Mouse (Mus musculus): ENCODE data around the gene Smco3.
"Not testable (repeated sequence)": the region's sequence is repeated elsewhere in the genome, so short reads cannot be mapped to it uniquely, and the experiment has no call there.

The Smco3 gene

GRCm38 (mm10) chr6:136835352-136835751, at the start of gene Smco3:
Gene Smco3, minus strand, starts transcription at chr6:136835452.
- DNase-seq (ENCODE audit: low read depth, low spot score): no peak

DNA sequence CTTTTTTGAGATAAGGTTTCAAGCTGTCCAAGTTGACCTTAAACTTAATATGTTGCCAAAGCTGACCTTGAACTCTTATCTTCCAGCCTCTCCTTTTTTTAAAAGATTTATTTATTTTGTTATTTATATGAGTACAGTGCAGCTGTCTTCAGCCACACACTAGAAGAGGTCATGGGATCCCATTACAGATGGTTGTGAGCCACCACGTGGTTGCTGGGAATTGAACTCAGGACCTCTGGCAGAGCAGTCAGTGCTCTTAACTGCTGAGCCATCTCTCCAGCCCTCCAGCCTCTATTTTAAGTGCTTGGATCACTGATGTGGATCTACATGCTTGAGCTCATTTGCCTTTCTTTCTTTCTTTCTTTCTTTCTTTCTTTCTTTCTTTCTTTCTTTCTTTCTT, 49.5 kb upstream of the Smco3 start:
- not testable (repeated sequence) for DNase-seq (ENCODE audit: low read depth, low spot score)

- DNase-seq (ENCODE audit: low read depth, low spot score): no peak
These were observed 48.7 kb upstream of the Smco3 start for GRCm38 (mm10) chr6:136883961-136884360.

DNA sequence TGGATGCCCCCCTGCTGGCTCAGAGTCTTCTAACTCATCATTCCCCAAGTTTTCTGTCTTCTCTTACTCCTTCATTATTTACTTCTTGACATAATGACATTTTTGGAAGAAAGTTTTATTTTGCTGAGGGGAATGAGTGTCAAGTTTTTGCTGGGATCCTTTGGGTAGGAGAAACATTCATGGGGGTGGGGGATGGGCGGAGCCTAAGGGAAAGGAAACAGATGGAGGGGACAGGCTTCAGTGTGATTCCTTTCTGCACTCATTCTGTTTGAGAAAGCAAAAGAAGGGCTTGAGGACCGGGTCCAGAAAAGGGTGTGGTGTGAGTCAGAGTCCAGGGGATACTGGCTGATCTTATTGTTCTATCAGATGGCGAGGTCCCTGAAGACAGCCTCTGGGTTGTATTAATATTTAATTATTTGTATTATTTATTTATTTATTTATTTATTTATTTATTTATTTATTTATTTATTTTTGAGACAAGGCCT, 48.2 kb upstream of the Smco3 start:
- DNase-seq (ENCODE audit: low read depth, low spot score): no peak

DNA sequence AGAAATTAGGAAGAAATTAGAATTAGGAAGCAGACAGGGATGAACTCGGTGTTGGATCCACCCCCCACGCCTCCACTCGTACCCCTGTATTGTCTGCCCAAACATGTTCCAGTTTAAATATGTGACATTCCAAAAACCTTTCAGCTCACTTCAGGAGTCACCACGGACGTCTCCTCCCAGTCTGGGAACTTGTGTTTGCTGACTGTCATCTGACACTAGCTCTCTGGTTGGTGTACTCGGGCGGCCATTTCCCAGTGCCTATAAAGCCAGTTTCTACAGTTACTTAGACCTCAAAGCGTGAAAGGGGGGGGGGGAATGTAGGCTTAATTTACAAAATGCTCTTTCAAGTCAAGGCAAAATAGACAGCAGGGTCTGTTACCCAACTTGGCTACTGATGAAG, 46.4 kb upstream of the Smco3 start:
- DNase-seq (ENCODE audit: low read depth, low spot score): no peak

DNA sequence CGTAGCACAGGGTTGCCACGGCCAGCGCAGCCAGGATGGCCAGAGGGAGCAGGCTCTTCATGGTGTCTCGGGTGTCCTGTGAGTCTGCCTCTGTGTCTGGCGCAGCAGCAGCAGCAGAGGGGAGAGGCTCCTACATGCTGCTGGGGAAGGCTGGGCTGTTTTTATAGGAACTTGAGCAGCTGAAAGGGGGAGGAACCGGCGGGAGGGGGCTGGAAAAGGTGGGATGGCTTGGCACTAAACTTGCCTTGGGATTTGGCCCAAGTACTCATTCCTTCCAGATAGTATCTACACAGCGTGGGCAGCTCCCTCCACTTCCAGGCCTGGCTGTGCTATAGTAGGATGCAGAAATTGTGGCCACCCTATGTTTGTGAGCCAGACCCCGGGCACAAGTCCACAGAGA, 40.4 kb upstream of the Smco3 start, which contains the start of gene Mgp:
TSS of gene Mgp (minus strand) at position 154 of the 400 bp plus-strand sequence.
- no peak for DNase-seq (ENCODE audit: low read depth, low spot score)

DNA sequence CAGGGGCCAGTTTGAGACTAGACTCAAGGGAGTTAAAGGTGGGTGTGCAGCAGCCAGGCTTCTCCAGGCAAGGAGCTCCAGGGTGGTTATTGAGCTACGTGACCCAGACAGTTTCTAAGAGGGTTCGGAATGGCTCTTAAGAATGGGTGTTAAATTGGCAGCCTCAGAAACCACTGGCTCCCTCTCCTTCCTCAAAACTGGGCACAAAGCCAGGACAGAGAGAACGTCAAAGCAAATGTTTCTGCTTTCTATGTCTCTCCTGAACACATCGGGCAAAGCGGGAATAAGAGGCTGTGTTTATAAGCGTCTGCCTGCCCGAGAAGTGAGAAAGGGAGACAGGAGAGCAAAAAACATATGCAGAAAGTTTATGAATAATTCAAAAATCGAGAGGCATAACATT, 39.3 kb upstream of the Smco3 start:
- no peak for DNase-seq (ENCODE audit: low read depth, low spot score)

GRCm38 (mm10) chr6:136868921-136869320, 33.7 kb upstream of the Smco3 start:
- no peak for DNase-seq (ENCODE audit: low read depth, low spot score)

DNA sequence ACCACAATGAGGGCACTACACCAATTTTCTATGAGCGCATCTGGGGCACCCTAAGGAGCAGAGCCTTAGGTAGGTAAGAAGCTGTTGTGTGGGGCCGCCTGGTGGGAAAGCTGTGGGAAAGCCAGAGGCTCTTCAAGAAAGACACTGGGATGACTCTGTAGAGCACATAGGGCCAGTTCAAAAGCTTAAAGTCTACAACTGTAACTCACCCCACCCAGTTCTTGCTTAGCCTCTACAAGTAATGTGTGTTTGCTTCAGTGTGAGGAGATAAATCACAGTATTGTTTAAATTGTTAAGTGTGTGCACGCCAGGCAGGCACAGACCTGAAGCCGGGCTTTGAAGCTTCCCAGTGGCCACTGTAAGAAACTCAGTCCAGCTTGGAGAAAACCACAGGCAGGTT, 30.9 kb upstream of the Smco3 start:
- DNase-seq (ENCODE audit: low read depth, low spot score): no peak

- no peak for DNase-seq (ENCODE audit: low read depth, low spot score)
These were observed 30.1 kb upstream of the Smco3 start for GRCm38 (mm10) chr6:136865360-136865759.

- DNase-seq (ENCODE audit: low read depth, low spot score): peak; percentile 59
These were observed 25.8 kb upstream of the Smco3 start for GRCm38 (mm10) chr6:136861020-136861419.

DNA sequence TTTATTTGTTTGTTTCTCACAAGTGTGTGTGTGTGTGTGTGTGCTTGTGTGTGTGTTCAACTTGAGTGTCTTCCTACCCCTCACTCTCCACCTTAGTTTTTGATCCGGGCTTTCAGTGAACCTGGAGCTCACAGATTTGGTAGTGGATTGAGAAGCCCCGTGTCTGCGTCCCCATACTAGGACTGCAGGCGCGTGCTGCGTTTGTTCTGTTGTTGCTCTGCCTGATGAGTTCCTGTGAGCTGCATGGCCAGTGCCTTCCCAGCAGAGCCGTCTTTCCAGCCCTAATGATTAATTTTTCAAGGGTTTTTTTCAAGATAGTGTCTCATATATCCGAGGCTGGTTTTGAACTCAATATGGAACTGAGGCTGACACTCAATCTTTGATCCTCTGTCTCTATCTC, 23.2 kb upstream of the Smco3 start:
- no peak for DNase-seq (ENCODE audit: low read depth, low spot score)

- no peak for DNase-seq (ENCODE audit: low read depth, low spot score)
These were observed 22.6 kb upstream of the Smco3 start for GRCm38 (mm10) chr6:136857873-136858260.

DNA sequence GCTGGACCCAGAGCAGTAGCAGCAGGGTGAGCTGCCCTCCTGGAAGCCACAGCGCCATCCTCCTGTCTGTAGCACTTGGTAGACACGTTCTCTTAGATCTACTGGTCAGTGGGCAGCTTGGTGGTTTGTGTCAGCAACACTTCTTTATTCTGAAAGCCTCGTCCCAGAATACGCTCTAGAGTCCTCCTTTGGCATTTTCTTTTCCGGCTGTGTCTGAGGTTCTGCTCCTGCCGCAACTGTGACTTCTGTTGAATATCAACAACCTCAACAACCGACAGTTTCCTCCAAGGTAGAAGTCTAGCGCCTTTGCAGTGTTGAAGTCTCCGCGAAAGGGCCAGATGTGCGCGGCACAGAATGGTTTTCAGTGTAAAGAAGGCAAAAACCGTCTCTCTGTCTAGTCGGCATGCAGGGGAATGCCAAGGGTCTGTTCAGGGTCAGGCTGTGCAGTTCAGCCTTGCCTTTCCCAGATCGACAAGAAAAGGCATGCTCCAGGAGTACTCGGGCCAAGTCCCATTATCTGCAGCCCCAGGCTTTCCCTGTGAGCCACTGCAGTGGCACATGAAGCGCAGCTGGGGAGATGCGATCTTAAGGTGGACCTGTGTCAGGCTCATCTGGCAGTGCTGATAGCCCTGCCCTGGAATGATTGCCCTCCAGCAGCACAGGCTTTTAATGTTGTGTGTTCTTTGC, 22.1 kb upstream of the Smco3 start, which contains the start of gene Art4:
TSS of gene Art4 (minus strand) at position 548 of the 687 bp plus-strand sequence.
- DNase-seq (ENCODE audit: low read depth, low spot score): no peak

DNA sequence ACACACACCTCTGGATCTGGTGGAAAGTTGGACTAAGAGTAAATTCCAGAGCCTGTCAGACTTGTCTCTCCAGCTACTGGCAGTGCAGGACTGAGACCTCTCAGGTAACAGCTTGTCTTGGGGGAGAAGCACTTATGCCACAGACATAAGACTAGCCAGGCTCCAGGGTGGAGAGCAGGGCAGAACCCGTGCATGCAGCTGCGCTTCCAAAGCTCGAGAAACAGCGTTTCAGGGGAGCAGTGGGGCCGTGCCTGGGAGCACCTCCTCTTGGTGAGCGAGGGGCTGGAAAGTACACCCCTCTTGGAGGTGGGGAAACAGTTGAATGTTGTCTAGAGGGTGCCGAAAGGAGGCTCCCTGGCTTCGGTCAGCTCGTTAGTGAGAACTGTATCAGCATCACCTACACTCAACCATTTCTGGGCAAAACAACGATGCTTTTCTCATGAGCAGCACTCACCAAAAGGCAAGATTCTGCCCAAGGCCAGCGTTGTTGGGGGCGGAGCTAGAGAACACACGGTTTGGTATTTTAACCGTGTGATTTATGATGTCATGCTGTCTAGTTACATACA, 20.9 kb upstream of the Smco3 start:
- DNase-seq (ENCODE audit: low read depth, low spot score): no peak

DNA sequence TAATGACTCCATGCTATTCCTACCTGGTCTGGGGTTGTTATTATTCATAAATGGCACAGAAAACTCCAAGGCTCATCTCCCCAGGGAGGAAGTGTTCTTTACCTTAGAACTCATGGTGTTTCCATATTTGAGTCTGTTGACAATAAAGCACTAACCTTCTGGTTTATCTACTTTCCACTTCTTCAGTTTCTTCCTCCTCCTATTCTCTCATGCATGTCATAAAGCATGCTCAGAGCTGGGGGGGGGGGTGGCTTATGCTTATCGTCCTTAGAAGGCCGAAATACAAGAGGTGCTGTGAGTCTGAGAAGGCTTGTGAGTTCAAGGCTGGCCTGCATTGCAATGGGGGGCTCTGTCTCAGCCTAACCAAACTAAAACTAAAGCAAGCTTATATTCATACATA, 19.9 kb upstream of the Smco3 start:
- DNase-seq (ENCODE audit: low read depth, low spot score): no peak

DNA sequence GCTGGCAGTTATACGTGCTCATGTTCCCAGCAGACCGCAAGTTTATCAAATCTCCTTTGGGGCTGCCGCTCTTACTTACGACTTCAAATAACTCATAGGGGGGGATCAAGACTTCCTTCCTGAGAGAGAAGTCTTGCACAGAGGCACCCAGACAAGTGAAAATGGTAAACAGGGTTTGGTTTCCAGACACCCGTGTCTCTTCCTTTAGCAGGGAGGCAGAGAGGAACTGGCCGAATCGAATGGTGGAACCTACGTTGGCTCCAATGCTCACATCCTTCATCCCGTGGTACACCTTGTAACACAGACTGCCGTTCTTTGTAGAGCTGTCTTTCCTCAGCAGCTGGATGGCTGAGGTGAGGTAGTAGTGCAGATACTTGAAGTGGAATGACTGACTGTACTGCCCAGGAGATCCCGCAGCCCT, 19.1 kb upstream of the Smco3 start:
- DNase-seq (ENCODE audit: low read depth, low spot score): no peak

- DNase-seq (ENCODE audit: low read depth, low spot score): peak; percentile 34
These were observed 17.5 kb upstream of the Smco3 start for GRCm38 (mm10) chr6:136852762-136853161.

GRCm38 (mm10) chr6:136852348-136852747, 17.1 kb upstream of the Smco3 start:
- DNase-seq (ENCODE audit: low read depth, low spot score): no peak

- DNase-seq (ENCODE audit: low read depth, low spot score): no peak
These were observed 15.0 kb upstream of the Smco3 start for GRCm38 (mm10) chr6:136850267-136850666.

- no peak for DNase-seq (ENCODE audit: low read depth, low spot score)
These were observed 13.7 kb upstream of the Smco3 start for GRCm38 (mm10) chr6:136848971-136849370.

DNA sequence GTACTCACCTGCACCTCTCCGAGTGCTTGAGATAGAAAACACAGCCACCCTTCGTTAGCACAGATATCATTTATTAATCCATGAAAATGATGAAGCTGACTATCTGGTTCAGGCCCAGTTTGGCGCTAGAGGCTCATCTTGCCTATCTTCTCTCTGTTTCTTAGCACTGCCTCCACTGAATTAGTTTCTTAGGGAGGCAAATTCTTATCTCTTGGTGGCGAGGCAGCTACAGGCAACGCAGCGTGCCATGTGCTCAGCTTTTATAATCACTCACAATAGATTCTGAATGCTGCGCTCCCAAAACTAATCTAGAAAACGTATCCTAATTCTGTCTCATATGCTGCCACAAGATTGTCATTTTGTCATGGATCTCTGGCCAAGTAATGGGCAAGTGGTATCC, 13.1 kb upstream of the Smco3 start:
- DNase-seq (ENCODE audit: low read depth, low spot score): no peak

DNA sequence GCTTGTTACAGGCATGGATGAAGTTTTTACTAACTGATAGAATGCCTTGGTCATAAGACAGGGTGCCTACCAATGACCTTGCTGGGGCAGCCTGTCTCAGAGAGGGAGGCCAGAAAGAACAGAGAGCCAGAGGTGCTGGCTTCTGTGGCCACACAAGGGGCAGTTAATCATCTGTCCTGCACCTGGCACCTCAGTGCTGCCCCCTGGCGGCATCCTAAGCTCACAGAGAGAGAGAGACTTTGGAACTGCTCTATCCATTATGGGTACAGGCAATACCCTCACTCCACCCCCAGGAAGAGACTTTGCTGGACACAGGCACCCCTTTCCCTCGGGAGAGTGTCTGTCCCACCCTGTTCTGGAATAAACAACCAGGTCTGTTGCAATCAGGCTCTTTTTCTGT, 12.5 kb upstream of the Smco3 start:
- DNase-seq (ENCODE audit: low read depth, low spot score): no peak

Measured in mesoderm, embryonic 11.5 days (tissue).